ENCODE assay signal across 14 mouse cellular contexts in the genomic region with DNA sequence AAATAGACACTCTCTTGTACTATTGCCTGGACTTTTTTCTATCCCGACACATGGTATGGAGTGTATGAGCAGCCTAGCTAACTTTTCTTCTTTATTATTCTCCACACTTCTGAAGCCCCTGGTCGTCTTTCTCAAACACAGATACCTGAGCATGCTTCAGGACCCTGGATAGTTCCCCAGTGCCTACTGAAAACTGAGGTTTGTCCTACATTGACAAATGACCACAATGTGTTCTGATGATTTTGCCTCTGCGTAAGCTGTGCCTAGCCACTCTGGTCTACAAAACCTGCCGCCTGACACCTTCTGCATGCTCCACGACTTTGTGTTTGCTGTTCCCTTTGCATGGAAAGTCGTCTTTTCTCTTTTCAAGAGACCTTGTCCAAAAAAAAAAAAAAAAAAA. TPM values are rescaled to one million over a fixed set of nuclear protein-coding genes. Genes with fewer than 3 reads are reported as not detected.
DNase-seq lines count a peak whose midpoint lies in the region; ATAC-seq and TF ChIP-seq lines count a peak whose summit lies in the region.
"Had no signal": no experiment of that assay in that cellular context is flagged by ENCODE, and none has a peak within 500 bp of the region (broad histone marks: within the 10 kb centered on the region; RNA-seq: fewer than 3 reads in every experiment).

No protein-coding gene starts in this region.

- WGBS in kidney, adult 2 months = 51% methylated on average over 6 of the region's 6 CpGs
- 48% methylated on average over 6 of the region's 6 CpGs for WGBS in liver, embryonic 11.5 days

- no peak overlapping the region for H3K27ac ChIP-seq in kidney, adult 2 months (ENCODE audit: insufficient read depth, low read depth, low read length)
- H3K27ac ChIP-seq in liver, embryonic 11.5 days (ENCODE audit: low read depth, low read length) = no peak overlapping the region
- H3K27ac ChIP-seq: embryonic facial prominence, embryonic 15.5 days; hindbrain, embryonic 15.5 days; lung, embryonic 15.5 days; neural tube, embryonic 12.5 days had no signal

- H3K9me3 ChIP-seq in liver, embryonic 11.5 days (ENCODE audit: control insufficient read depth, low read length) = no peaks in the 10 kb centered on the region
- H3K9me3 ChIP-seq: embryonic facial prominence, embryonic 15.5 days; hindbrain, embryonic 15.5 days; lung, embryonic 15.5 days; neural tube, embryonic 12.5 days had no signal

- no peaks in the 10 kb centered on the region for H3K36me3 ChIP-seq in kidney, adult 2 months (ENCODE audit: control insufficient read depth, insufficient read depth, low read length)
- no peaks in the 10 kb centered on the region for H3K36me3 ChIP-seq in liver, embryonic 11.5 days (ENCODE audit: control insufficient read depth, insufficient read depth, low read length)
- H3K36me3 ChIP-seq: embryonic facial prominence, embryonic 15.5 days; hindbrain, embryonic 15.5 days; lung, embryonic 15.5 days; neural tube, embryonic 12.5 days had no signal

- H3K4me1 ChIP-seq in kidney, adult 2 months (ENCODE audit: control insufficient read depth, insufficient read depth, low read length) = no peaks in the 10 kb centered on the region
- H3K4me1 ChIP-seq in liver, embryonic 11.5 days (replicated peaks; ENCODE audit: control insufficient read depth, insufficient read depth, low read length) = no peaks in the 10 kb centered on the region
- H3K4me1 ChIP-seq: embryonic facial prominence, embryonic 15.5 days; lung, embryonic 15.5 days; neural tube, embryonic 12.5 days had no signal

- H3K4me3 ChIP-seq in kidney, adult 2 months (ENCODE audit: insufficient read depth, low read depth, low read length) = no peak overlapping the region
- no peak overlapping the region for H3K4me3 ChIP-seq in liver, embryonic 11.5 days (ENCODE audit: low read depth, low read length)
- H3K4me3 ChIP-seq: embryonic facial prominence, embryonic 15.5 days; hindbrain, embryonic 15.5 days; lung, embryonic 15.5 days; neural tube, embryonic 12.5 days had no signal

- no peak overlapping the region for H3K4me2 ChIP-seq in liver, embryonic 11.5 days
- H3K4me2 ChIP-seq: embryonic facial prominence, embryonic 15.5 days; hindbrain, embryonic 15.5 days; lung, embryonic 15.5 days; neural tube, embryonic 12.5 days had no signal

- ATAC-seq in liver, embryonic 11.5 days (replicated peaks; ENCODE audit: low FRiP score) = no peak

- TF ChIP-seq CTCF in kidney, adult 2 months (conservative IDR thresholded peaks at IDR 0.05; ENCODE audit: insufficient read depth, insufficient read length, low read depth, low read length) = no peak

- peak; percentile 7 for DNase-seq in kidney, postnatal 14 days
- no peak for DNase-seq in kidney, adult 2 months
- DNase-seq in A20 (ENCODE audit: low read depth, low spot score) = peak; percentile 29
- DNase-seq in MEL-GATA-1-ER (ENCODE audit: extremely low read depth, low read depth) = peak; percentile 15
- DNase-seq in hindlimb bud, embryonic 11.5 days (ENCODE audit: extremely low spot score, low read depth, low spot score) = peak; percentile 54
- no peak for DNase-seq in frontal cortex, postnatal 10 days (ENCODE audit: low spot score in 2 of 2)
- no peak for DNase-seq in liver, embryonic 11.5 days (ENCODE audit: low spot score)
- DNase-seq: layer of hippocampus, postnatal 36 days; spleen, adult 18-20 months; thymus, postnatal 14 days had no signal

- no peak overlapping the region for H3K9ac ChIP-seq in liver, embryonic 11.5 days (ENCODE audit: low read depth, low read length)
- H3K9ac ChIP-seq: embryonic facial prominence, embryonic 15.5 days; hindbrain, embryonic 15.5 days; lung, embryonic 15.5 days; neural tube, embryonic 12.5 days had no signal

- TF ChIP-seq POLR2A in kidney, adult 2 months (IDR thresholded peaks at IDR 0.05; ENCODE audit: low read depth, low read length) = no peak

- no peaks in the 10 kb centered on the region for H3K27me3 ChIP-seq in kidney, adult 2 months (replicated peaks; ENCODE audit: control insufficient read depth, insufficient read depth, low read length)
- H3K27me3 ChIP-seq in liver, embryonic 11.5 days (replicated peaks; ENCODE audit: control insufficient read depth, insufficient read depth, low read length) = no peaks in the 10 kb centered on the region
- H3K27me3 ChIP-seq: embryonic facial prominence, embryonic 15.5 days; hindbrain, embryonic 15.5 days; lung, embryonic 15.5 days; neural tube, embryonic 12.5 days had no signal

RNA-seq across cellular contexts. Expression of a gene that starts 41.2 kb away (rescaled TPM):
- polyA plus RNA-seq in kidney, adult 2 months (2012; rRNA removed) = not detected in 2 replicates
- polyA plus RNA-seq in liver, embryonic 11.5 days (2014; fragmentation: Nextera tagmentation; extraction: Ambion mirVana) = not detected in 2 replicates

Comparison
In these comparisons a context has a peak if more than half of its experiments do, and no peak if none do; other contexts are left out.
1. DNase-seq: peak in kidney, postnatal 14 days (single experiment), A20 (single experiment), MEL-GATA-1-ER (single experiment) and hindlimb bud, embryonic 11.5 days (single experiment); none in kidney, adult 2 months (single experiment), frontal cortex, postnatal 10 days (0 of 2) and liver, embryonic 11.5 days (single experiment).